Mouse (Mus musculus) CD4-positive naive resting alpha-beta T cell, adult 76 days (primary cell): ENCODE measurements around the gene Mcub. TPM values are rescaled to one million over a fixed set of nuclear protein-coding genes. Genes with fewer than 3 reads are reported as not detected.

Experiments used
- total RNA-seq: library from RNA; stranded (reverse); gene quantifications from one replicate; pipeline ENCODE4 v1.2.4, GENCODE M21; 2023

The Mcub gene
- 7.5 TPM for total RNA-seq

DNA sequence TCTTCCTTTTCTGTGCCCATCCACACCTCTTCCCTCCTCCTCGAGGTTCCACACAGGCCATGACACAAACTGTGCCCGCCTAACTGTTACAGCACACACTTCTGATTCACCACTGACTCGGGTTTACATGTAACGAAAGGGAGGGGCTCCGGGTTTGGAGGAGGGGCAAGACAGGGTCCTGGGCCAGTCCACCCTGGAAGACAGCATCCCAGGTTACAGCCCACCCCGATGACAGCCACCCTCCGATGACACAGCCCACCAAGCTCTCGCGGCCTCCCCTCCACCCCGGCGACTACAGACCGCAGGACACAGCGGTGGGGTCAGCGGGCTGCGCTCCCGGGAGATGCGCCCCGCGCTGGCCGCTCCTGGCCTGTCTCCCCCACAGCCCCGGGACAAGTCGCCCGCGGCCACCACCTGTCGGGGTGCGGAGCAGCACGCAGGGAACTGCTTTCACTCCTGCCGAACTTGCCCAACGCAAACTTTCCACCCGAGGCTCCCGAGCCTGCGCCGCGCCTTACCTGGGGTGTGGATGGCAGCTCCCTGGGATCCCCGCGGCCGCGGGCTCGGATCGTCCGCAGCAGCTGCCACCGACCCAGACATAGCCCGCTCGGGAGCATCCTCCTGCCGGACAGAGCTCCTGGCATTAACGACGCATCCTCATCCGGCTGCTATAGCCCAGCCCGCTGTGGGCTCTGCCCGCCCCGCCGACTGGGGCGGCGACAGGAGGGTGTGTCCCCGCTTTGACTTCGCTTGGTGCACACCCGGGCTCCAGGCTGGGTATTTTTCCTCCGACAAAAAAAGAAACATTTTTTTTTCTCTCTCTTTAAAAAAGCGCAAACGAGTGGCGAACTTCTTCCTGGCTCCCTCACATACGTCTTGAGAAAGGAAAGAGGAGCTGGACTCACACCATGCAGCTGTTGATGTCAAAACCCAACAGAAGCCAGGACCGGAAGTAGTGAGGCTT lies at the start of gene Mcub:
Gene Mcub (minus strand): TSS at position 775 of the 964 bp plus-strand sequence.

DNA sequence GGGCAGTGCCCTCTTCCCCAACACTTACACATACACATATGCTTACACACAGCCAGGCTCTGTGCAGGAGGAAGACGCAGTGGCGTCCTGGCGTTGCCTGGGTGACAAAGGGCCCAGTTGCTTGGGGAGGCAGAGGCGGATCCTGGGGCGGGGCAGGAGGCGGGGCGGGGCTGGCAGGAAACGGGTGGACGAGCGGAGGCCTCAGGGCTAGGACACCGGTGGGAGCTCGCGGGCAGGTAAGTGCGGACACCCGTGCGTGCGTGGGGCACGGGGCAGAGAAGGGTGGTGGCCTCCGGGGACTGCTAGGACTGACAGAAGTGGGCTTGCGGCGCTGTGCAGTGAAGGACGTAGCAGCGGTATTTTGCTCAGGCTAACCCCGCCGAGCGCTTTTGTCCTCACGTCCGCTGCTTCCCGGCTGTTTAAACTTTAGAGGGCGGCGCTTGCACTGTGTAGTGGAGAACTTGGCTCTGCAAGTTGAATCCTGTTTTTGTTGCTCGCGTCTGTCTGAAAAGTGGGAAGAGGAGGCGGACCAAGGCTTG lies 68.7 kb downstream of the Mcub start, which contains the start of gene Casp6:
Gene Casp6 (plus strand): TSS at position 155 of the 539 bp plus-strand sequence.

GRCm38 (mm10) chr3:129878405-129879021 lies 91.5 kb downstream of the Mcub start, which contains the start of gene Pla2g12a:
TSS of gene Pla2g12a (plus strand) at chr3:129878606.

Other genes starting within 250 kb of the Mcub start
- 3.9 TPM for gene Egf, start 214.9 kb downstream of the Mcub start, total RNA-seq
- not detected for gene Lrit3, start 166.2 kb downstream of the Mcub start, total RNA-seq
- gene Rrh, start 147.6 kb downstream of the Mcub start, total RNA-seq = 1.1 TPM
- 82.9 TPM for gene Gar1, start 138.8 kb downstream of the Mcub start, total RNA-seq
- not detected for gene Cfi, start 134.3 kb downstream of the Mcub start, total RNA-seq
- gene Pla2g12a, start 91.6 kb downstream of the Mcub start, total RNA-seq = 6.9 TPM
- 15.0 TPM for gene Casp6, start 68.8 kb downstream of the Mcub start, total RNA-seq
- gene Sec24b, start 91.3 kb upstream of the Mcub start, total RNA-seq = 128 TPM
- gene Col25a1, start 161.3 kb upstream of the Mcub start, total RNA-seq = not detected